Mouse (Mus musculus) liver, embryonic 16.5 days (tissue): ENCODE results near the gene Hyal1. TPM values are rescaled to one million over a fixed set of nuclear protein-coding genes. Genes with fewer than 3 reads are reported as not detected.

Source experiments
- ATAC-seq: fragments of 200-750 bp; cut with Nextera tagmentation; 2 replicates; pipeline ENCODE4 v1.8.0; 2017; ENCODE audit warnings: low read depth, mild to moderate bottlenecking, moderate number of reproducible peaks, moderate library complexity
- H3K27ac ChIP-seq: fragments of 300-500 bp; sonication (generic); 2 replicates; pipeline ENCODE4 v1.5.1; 2014; ENCODE audit warnings: mild to moderate bottlenecking, low read length
- H3K27me3 ChIP-seq: fragments of 300-500 bp; sonication (generic); 2 replicates; pipeline ENCODE4 v1.6.1; 2014; ENCODE audit warnings: low read depth, low read length, mixed read lengths; ENCODE audit not compliant: control insufficient read depth, insufficient read depth
- H3K36me3 ChIP-seq: fragments of 300-500 bp; sonication (generic); 2 replicates; pipeline ENCODE4 v1.6.1; 2014; ENCODE audit warnings: mild to moderate bottlenecking; ENCODE audit not compliant: control insufficient read depth, insufficient read depth
- H3K4me1 ChIP-seq: fragments of 300-500 bp; sonication (generic); 2 replicates; pipeline ENCODE4 v1.6.1; 2014; ENCODE audit warnings: low read depth, low read length, mixed read lengths; ENCODE audit not compliant: control insufficient read depth
- H3K4me2 ChIP-seq: fragments of 300-500 bp; sonication (generic); 2 replicates; pipeline ENCODE4 v1.6.1; 2014; ENCODE audit warnings: low read depth, low read length, mixed read lengths
- H3K4me3 ChIP-seq: fragments of 300-500 bp; sonication (generic); 2 replicates; pipeline ENCODE4 v1.5.1; 2014; ENCODE audit warnings: low read depth, mild to moderate bottlenecking, low read length
- H3K9ac ChIP-seq: fragments of 300-500 bp; sonication (generic); 2 replicates; pipeline ENCODE4 v1.6.1; 2014; ENCODE audit warnings: low read depth, low read length
- H3K9me3 ChIP-seq: fragments of 300-500 bp; sonication (generic); replicated peaks from 2 replicates; pipeline ENCODE4 v1.6.1; 2016; ENCODE audit warnings: low read length; ENCODE audit not compliant: control insufficient read depth
- WGBS: fragments of 180-500 bp; shearing (Covaris S2); extraction: QIAGEN DNeasy Blood & Tissue Kit; methylation state at CpG from one replicate; pipeline ENCODE4 v1.1.7; 2014; ENCODE audit not compliant: insufficient replicate concordance; 5-methylcytosine and 5-hydroxymethylcytosine counted together
- polyA plus RNA-seq: library from polyadenylated mRNA; unstranded; fragments of >200 nt; fragmentation: Nextera tagmentation; extraction: Ambion mirVana; gene quantifications from 2 replicates; pipeline ENCODE4 v1.2.1, GENCODE M21; 2015

Hyal1 gene
- polyA plus RNA-seq, 1 experiment from 2014 or later, result 3.8 TPM

DNA sequence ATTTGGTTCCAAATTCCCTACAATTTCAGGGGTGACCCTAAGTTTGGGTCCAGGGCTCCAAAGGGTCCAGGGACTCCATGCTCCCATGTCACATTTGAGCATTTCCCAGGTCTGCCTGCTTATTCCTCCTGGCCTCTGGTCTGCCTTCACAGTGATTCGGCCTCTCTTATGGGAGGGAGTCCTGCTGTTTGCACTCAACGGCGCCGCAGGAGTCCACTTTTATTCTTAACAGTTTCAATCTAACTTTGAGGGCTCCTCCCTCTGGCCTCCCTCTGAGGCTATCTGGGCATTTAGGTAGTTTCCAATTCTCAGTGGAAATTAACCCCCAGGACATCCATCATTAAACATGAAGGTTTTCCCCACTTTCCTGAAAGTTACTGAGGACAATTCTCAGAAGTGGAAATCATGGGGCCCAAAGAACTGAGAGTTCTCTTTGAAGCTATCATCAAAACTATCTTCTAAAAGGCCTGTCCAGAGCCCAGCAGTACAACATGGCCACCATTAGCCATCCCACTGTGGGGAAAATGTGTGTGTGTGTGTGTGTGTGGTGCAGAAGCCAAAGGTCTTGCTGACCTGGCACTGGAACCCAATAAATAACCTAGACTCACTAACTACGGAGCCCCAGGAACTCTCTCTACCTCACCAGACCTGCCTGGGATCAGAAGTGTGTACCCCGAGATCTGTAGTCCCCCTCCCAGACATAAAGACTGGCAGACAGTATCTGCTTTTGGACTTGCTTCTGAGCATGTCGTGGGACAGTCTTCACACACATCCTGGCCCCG, 17.7 kb downstream of the Hyal1 start:
- Histone ChIP-seq H3K36me3 (peaks cover 53% of the 10 kb centered on the region), H3K9ac (no peak overlapping the region), H3K4me1 (peaks cover 20% of the 10 kb centered on the region), H3K27ac (no peak overlapping the region), H3K27me3 (no peaks in the 10 kb centered on the region), H3K4me2 (no peak overlapping the region), H3K9me3 (no peaks in the 10 kb centered on the region), H3K4me3 (no peak overlapping the region)
- no peak for ATAC-seq
- 78% methylated on average over 8 of the region's 8 CpGs for WGBS

DNA sequence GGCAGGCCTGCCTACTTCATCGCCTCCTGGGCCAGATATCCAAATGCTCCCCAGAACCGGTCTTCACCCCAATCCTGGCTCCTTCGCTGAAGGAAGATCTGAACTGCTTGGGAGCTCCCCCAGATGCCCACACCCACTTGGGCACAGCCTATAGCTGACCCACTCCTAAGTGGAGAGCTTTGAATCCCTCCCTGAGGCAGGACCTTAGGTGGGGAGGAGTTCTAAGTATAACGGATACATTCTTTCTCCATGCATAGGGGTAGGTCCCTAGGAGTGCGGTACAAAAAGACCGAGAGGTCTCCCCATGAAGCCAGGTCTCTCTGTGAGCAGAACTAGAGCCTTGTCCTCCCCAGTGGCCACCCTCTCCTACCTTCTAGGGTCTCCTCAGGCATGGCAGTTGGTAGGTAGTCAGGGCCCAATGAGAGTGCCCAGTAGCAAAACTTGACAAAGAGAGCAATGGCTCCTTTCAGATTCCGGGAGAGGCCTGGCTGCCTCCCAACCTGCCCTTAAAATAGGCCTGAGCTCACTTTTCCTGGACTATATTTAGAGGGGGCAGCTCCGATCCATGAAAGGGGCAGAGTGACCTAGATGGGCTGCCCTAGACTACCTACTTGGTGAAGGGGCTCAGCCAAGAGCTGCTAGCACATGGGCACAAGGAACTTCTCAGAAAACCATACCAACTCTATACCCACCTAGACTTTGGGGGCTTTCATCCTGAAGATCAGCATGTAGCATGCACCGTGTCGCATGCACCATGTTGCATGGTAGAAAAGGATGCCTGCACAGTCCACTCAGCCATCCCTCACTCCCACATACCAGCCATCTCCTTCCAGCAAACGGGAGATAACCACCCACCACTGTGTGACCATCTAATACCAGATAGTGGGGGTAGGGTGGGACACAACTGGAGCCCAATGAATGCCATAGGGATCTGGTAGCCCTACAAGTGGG, 20.2 kb downstream of the Hyal1 start:
- H3K4me2 ChIP-seq, result no peak overlapping the region
- H3K27me3 ChIP-seq, result no peaks in the 10 kb centered on the region
- peaks cover 7% of the 10 kb centered on the region for H3K4me1 ChIP-seq
- H3K9me3 ChIP-seq, result no peaks in the 10 kb centered on the region
- WGBS, result 73% methylated on average over 11 of the region's 11 CpGs
- H3K36me3 ChIP-seq, result peaks cover 31% of the 10 kb centered on the region
- ATAC-seq, result no peak
- H3K4me3 ChIP-seq, result no peak overlapping the region
- H3K9ac ChIP-seq, result no peak overlapping the region
- no peak overlapping the region for H3K27ac ChIP-seq

DNA sequence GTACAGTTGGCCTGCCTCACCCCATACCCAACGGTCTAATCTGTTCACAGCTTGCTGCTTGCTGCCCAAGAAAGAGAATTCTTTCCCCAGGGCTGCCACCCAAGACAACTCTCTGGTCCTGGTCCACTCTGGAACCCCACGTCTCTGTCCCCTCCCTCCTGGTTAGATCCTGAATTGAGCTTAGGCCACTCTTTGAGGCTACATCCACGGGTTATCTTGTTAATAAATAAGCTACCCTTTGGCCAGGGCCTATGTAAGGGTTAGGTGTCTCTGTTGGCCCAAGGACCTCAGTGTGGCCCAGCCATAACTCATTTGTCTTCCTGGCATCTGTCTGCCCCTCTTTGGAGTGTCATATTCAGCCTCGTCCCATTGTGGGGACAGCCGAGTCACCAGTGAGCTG, 21.7 kb downstream of the Hyal1 start:
- no peak overlapping the region for H3K4me2 ChIP-seq
- H3K4me3 ChIP-seq, result no peak overlapping the region
- H3K9me3 ChIP-seq, result no peaks in the 10 kb centered on the region
- H3K4me1 ChIP-seq, result peaks cover 13% of the 10 kb centered on the region
- peaks cover 16% of the 10 kb centered on the region for H3K36me3 ChIP-seq
- no peak overlapping the region for H3K27ac ChIP-seq
- ATAC-seq, result peak; percentile 33
- H3K9ac ChIP-seq, result no peak overlapping the region
- H3K27me3 ChIP-seq, result no peaks in the 10 kb centered on the region
- WGBS, result 53% methylated on average over 5 of the region's 5 CpGs

DNA sequence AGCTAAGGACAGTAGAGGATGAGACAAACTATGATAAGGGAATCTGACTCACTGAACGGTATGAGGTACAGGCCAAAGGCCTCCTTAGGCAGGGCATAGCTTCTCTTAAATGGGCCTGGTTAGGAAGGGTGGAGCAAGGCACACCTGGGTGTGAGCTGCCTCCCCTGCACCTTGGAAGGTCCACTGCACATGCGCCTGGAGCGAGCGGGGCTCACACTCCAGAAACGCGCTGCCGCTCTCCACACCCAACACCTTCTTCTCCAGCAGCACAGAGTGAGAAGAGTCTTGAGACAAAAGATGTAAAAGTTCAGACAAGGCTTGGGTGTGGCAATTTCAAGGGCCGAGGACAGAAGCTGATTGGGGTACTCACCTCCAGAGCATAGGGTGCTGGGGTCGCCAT, 22.7 kb downstream of the Hyal1 start:
- H3K9me3 ChIP-seq, result no peaks in the 10 kb centered on the region
- no peak overlapping the region for H3K27ac ChIP-seq
- no peak overlapping the region for H3K9ac ChIP-seq
- no peak overlapping the region for H3K4me3 ChIP-seq
- peaks cover 13% of the 10 kb centered on the region for H3K4me1 ChIP-seq
- H3K4me2 ChIP-seq, result no peak overlapping the region
- no peak for ATAC-seq
- H3K36me3 ChIP-seq, result peaks cover 5% of the 10 kb centered on the region
- 72% methylated on average over 9 of the region's 9 CpGs for WGBS
- H3K27me3 ChIP-seq, result no peaks in the 10 kb centered on the region; the same call in 1 of the 2 replicates

DNA sequence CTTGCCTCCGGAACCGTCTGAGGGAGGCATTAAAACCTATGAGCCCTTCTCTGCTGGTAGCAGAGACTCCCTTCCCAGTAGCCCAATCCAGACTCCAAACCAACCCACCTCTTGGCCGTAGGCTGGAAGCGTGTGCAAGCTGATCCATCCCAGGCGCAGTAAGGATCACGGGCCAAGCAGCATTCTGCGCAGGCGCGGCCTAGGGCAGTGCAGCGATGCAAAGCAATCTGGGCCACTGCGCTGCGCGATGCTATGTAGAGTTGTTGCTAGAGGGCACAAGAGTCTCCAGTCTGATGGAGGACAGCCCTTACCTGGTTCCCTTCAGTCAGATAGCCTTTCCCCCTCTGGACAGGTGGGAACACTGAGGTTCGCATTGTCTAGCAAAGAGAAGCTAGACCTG, 23.1 kb downstream of the Hyal1 start:
- no peak overlapping the region for H3K9ac ChIP-seq
- peaks cover 15% of the 10 kb centered on the region for H3K4me1 ChIP-seq
- H3K27ac ChIP-seq, result no peak overlapping the region
- H3K4me3 ChIP-seq, result no peak overlapping the region
- WGBS, result 67% methylated on average over 14 of the region's 14 CpGs
- H3K27me3 ChIP-seq, result no peaks in the 10 kb centered on the region; the same call in 1 of the 2 replicates
- no peak overlapping the region for H3K4me2 ChIP-seq
- H3K9me3 ChIP-seq, result no peaks in the 10 kb centered on the region
- no peak for ATAC-seq
- peaks cover 2% of the 10 kb centered on the region; the same call in 1 of the 2 replicates for H3K36me3 ChIP-seq

DNA sequence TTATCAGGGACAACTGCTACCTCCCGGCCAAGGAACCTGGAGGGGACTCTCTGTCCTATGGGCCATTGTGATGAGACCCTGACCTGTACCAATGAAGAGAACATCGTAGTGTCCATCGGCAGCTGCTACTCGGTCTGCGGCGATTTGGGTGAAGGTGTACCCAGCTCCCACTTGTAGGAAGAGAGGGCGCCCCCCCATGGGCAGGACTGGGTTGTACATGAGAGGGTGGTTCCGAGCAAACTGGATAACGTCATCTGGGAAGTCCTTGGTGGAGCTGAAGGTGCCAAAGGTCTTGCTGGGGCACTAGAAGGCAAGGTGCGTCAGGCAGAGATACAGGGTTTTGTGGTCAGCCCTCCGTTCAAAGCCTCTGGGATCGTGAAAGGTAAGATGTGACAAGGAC, 24.0 kb downstream of the Hyal1 start:
- Histone ChIP-seq H3K36me3 (no peaks in the 10 kb centered on the region), H3K27me3 (no peaks in the 10 kb centered on the region; the same call in 1 of the 2 replicates), H3K27ac (no peak overlapping the region), H3K4me3 (no peak overlapping the region), H3K9me3 (no peaks in the 10 kb centered on the region), H3K4me1 (peaks cover 21% of the 10 kb centered on the region), H3K4me2 (no peak overlapping the region), H3K9ac (no peak overlapping the region)
- 61% methylated on average over 12 of the region's 12 CpGs for WGBS
- ATAC-seq, result no peak

DNA sequence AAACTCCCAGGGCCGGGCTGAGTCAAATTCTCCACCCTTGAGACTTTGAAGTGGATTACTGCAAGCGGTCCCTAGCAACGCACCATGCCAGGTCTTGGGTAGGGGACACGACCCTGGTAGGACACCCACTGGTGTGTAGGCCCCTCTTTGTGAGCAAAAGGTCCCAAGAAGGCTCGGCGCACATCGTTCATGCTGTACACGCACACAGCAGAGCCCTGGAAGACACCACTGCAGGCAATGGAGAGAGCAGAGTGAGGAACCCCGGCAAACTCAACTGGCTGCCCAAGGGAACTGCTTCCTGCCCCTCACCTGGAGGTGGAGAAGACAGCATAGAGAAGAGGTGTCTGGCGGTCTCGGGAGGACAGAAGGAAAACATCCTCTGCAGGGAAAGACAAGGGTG, 24.5 kb downstream of the Hyal1 start:
- no peak overlapping the region for H3K4me2 ChIP-seq
- 78% methylated on average over 11 of the region's 11 CpGs for WGBS
- H3K9me3 ChIP-seq, result no peaks in the 10 kb centered on the region
- H3K4me3 ChIP-seq, result no peak overlapping the region
- H3K36me3 ChIP-seq, result no peaks in the 10 kb centered on the region
- H3K9ac ChIP-seq, result no peak overlapping the region
- H3K27me3 ChIP-seq, result no peaks in the 10 kb centered on the region; the same call in 1 of the 2 replicates
- peaks cover 21% of the 10 kb centered on the region for H3K4me1 ChIP-seq
- no peak overlapping the region for H3K27ac ChIP-seq
- no peak for ATAC-seq

DNA sequence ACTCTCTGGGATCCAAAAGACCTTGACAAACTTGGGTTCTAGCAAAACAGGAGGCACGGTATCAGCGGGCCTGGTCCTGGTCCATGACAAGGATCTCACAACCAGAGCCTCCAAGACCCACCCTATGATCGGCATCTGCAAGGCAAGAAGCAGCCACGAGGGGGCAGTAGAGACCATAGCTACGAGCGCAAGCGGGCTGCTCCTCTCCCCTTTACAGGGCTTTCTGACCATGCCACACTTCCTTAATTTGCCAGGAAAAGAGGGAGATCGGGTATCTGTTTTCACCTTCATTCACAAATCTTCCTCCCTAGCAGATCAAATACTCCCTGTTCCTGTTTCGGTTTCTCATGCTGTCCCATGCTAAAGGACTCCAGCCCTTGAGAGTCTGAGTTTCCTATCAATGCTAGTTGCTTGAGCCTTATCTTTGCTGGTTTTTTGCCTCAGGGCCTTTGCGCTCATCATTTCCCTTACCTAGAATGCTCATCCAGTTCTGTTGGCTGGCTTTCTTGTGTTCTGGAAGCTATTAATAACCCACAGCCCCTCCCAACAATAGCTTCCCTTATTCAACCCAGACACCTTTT, 25.4 kb downstream of the Hyal1 start:
- Histone ChIP-seq H3K4me3 (peak overlapping the region; percentile 8; the same call in 1 of the 2 replicates), H3K4me2 (peak overlapping the region; percentile 27), H3K9me3 (no peaks in the 10 kb centered on the region), H3K27ac (no peak overlapping the region), H3K4me1 (peaks cover 21% of the 10 kb centered on the region), H3K27me3 (no peaks in the 10 kb centered on the region; the same call in 1 of the 2 replicates), H3K36me3 (no peaks in the 10 kb centered on the region), H3K9ac (no peak overlapping the region)
- peak; percentile 49; the same call in 1 of the 2 replicates for ATAC-seq
- 2% methylated on average over 10 of the region's 10 CpGs for WGBS
